Mouse (Mus musculus): ENCODE measurements at regions not wholly inside any gene's neighbourhood (a gene's known extent, or its start where the extent isn't known, plus 50 kb on each side); places are given as distances from the start of the nearest gene placed in this dataset.

GRCm38 (mm10) chr4:127854776-127855409, 115.9 kb downstream of the CK137956 start:
- Histone ChIP-seq H3K4me3 (ENCODE audit: control insufficient read depth, insufficient read depth, low read length) (no peak overlapping the region), H3K4me1 (replicated peaks; ENCODE audit: control insufficient read depth, insufficient read depth, low read length) (no peaks in the 10 kb centered on the region), H3K36me3 (ENCODE audit: control insufficient read depth, insufficient read depth, low read length) (no peaks in the 10 kb centered on the region), H3K27ac (ENCODE audit: control insufficient read depth, insufficient read depth, low read length) (no peak overlapping the region), H3K27me3 (ENCODE audit: control insufficient read depth, insufficient read depth, low read length) (no peaks in the 10 kb centered on the region)
- DNase-seq = no peak
- WGBS = 81% methylated on average over 3 of the region's 3 CpGs
- TF ChIP-seq POLR2A (IDR thresholded peaks at IDR 0.05; ENCODE audit: control insufficient read depth, extremely low read depth, insufficient read depth, low read length, poor library complexity) = no peak
- no peak for TF ChIP-seq CTCF (IDR thresholded peaks at IDR 0.05; ENCODE audit: borderline replicate concordance, control insufficient read depth, extremely low read depth, insufficient read depth, low read length, poor library complexity)

GRCm38 (mm10) chr4:127849306-127849705, 121.4 kb downstream of the CK137956 start:
- Histone ChIP-seq H3K27ac (ENCODE audit: control insufficient read depth, insufficient read depth, low read length) (no peak overlapping the region), H3K4me3 (ENCODE audit: control insufficient read depth, insufficient read depth, low read length) (no peak overlapping the region), H3K4me1 (replicated peaks; ENCODE audit: control insufficient read depth, insufficient read depth, low read length) (no peaks in the 10 kb centered on the region), H3K36me3 (ENCODE audit: control insufficient read depth, insufficient read depth, low read length) (no peaks in the 10 kb centered on the region), H3K27me3 (ENCODE audit: control insufficient read depth, insufficient read depth, low read length) (no peaks in the 10 kb centered on the region)
- TF ChIP-seq POLR2A (IDR thresholded peaks at IDR 0.05; ENCODE audit: control insufficient read depth, extremely low read depth, insufficient read depth, low read length, poor library complexity) = no peak
- no peak for TF ChIP-seq CTCF (IDR thresholded peaks at IDR 0.05; ENCODE audit: borderline replicate concordance, control insufficient read depth, extremely low read depth, insufficient read depth, low read length, poor library complexity)
- no peak for DNase-seq
- WGBS = 91% methylated on average over 5 of the region's 5 CpGs

GRCm38 (mm10) chr4:127846321-127846720, 124.4 kb downstream of the CK137956 start:
- H3K4me1 ChIP-seq (replicated peaks; ENCODE audit: control insufficient read depth, insufficient read depth, low read length) = no peaks in the 10 kb centered on the region
- H3K36me3 ChIP-seq (ENCODE audit: control insufficient read depth, insufficient read depth, low read length) = no peaks in the 10 kb centered on the region
- 63% methylated on average over 3 of the region's 3 CpGs for WGBS
- no peaks in the 10 kb centered on the region for H3K27me3 ChIP-seq (ENCODE audit: control insufficient read depth, insufficient read depth, low read length)
- TF ChIP-seq CTCF (IDR thresholded peaks at IDR 0.05; ENCODE audit: borderline replicate concordance, control insufficient read depth, extremely low read depth, insufficient read depth, low read length, poor library complexity) (no peak), POLR2A (IDR thresholded peaks at IDR 0.05; ENCODE audit: control insufficient read depth, extremely low read depth, insufficient read depth, low read length, poor library complexity) (no peak)
- H3K4me3 ChIP-seq (ENCODE audit: control insufficient read depth, insufficient read depth, low read length) = no peak overlapping the region
- no peak overlapping the region for H3K27ac ChIP-seq (ENCODE audit: control insufficient read depth, insufficient read depth, low read length)
- no peak for DNase-seq

- Histone ChIP-seq H3K4me1 (replicated peaks; ENCODE audit: control insufficient read depth, insufficient read depth, low read length) (no peaks in the 10 kb centered on the region), H3K27me3 (ENCODE audit: control insufficient read depth, insufficient read depth, low read length) (no peaks in the 10 kb centered on the region), H3K36me3 (ENCODE audit: control insufficient read depth, insufficient read depth, low read length) (no peaks in the 10 kb centered on the region), H3K27ac (ENCODE audit: control insufficient read depth, insufficient read depth, low read length) (no peak overlapping the region), H3K4me3 (ENCODE audit: control insufficient read depth, insufficient read depth, low read length) (no peak overlapping the region)
- TF ChIP-seq POLR2A (IDR thresholded peaks at IDR 0.05; ENCODE audit: control insufficient read depth, extremely low read depth, insufficient read depth, low read length, poor library complexity) (no peak), CTCF (IDR thresholded peaks at IDR 0.05; ENCODE audit: borderline replicate concordance, control insufficient read depth, extremely low read depth, insufficient read depth, low read length, poor library complexity) (no peak)
- no peak for DNase-seq
- WGBS = 78% methylated on average over 7 of the region's 7 CpGs
Measured at GRCm38 (mm10) chr4:127843421-127843820, 127.3 kb downstream of the CK137956 start.

GRCm38 (mm10) chr4:127833668-127834067, 137.1 kb downstream of the CK137956 start:
- TF ChIP-seq POLR2A (IDR thresholded peaks at IDR 0.05; ENCODE audit: control insufficient read depth, extremely low read depth, insufficient read depth, low read length, poor library complexity) (no peak), CTCF (IDR thresholded peaks at IDR 0.05; ENCODE audit: borderline replicate concordance, control insufficient read depth, extremely low read depth, insufficient read depth, low read length, poor library complexity) (no peak)
- WGBS = 82% methylated on average over 6 of the region's 6 CpGs
- Histone ChIP-seq H3K27me3 (ENCODE audit: control insufficient read depth, insufficient read depth, low read length) (no peaks in the 10 kb centered on the region), H3K4me3 (ENCODE audit: control insufficient read depth, insufficient read depth, low read length) (no peak overlapping the region), H3K4me1 (replicated peaks; ENCODE audit: control insufficient read depth, insufficient read depth, low read length) (no peaks in the 10 kb centered on the region), H3K36me3 (ENCODE audit: control insufficient read depth, insufficient read depth, low read length) (no peaks in the 10 kb centered on the region), H3K27ac (ENCODE audit: control insufficient read depth, insufficient read depth, low read length) (no peak overlapping the region)
- DNase-seq = no peak

- no peak for DNase-seq
- no peak overlapping the region for H3K27ac ChIP-seq (ENCODE audit: control insufficient read depth, insufficient read depth, low read length)
- no peak overlapping the region for H3K4me3 ChIP-seq (ENCODE audit: control insufficient read depth, insufficient read depth, low read length)
- no peaks in the 10 kb centered on the region for H3K27me3 ChIP-seq (ENCODE audit: control insufficient read depth, insufficient read depth, low read length)
- H3K4me1 ChIP-seq (replicated peaks; ENCODE audit: control insufficient read depth, insufficient read depth, low read length) = no peaks in the 10 kb centered on the region
- 93% methylated on average over 8 of the region's 8 CpGs for WGBS
- no peak for TF ChIP-seq CTCF (IDR thresholded peaks at IDR 0.05; ENCODE audit: borderline replicate concordance, control insufficient read depth, extremely low read depth, insufficient read depth, low read length, poor library complexity)
- no peak for TF ChIP-seq POLR2A (IDR thresholded peaks at IDR 0.05; ENCODE audit: control insufficient read depth, extremely low read depth, insufficient read depth, low read length, poor library complexity)
- no peaks in the 10 kb centered on the region for H3K36me3 ChIP-seq (ENCODE audit: control insufficient read depth, insufficient read depth, low read length)
Measured at GRCm38 (mm10) chr4:127826988-127827387, 143.8 kb downstream of the CK137956 start.

- no peak for TF ChIP-seq POLR2A (IDR thresholded peaks at IDR 0.05; ENCODE audit: control insufficient read depth, extremely low read depth, insufficient read depth, low read length, poor library complexity)
- TF ChIP-seq CTCF (IDR thresholded peaks at IDR 0.05; ENCODE audit: borderline replicate concordance, control insufficient read depth, extremely low read depth, insufficient read depth, low read length, poor library complexity) = no peak
- no peak for DNase-seq
- Histone ChIP-seq H3K27ac (ENCODE audit: control insufficient read depth, insufficient read depth, low read length) (no peak overlapping the region), H3K4me3 (ENCODE audit: control insufficient read depth, insufficient read depth, low read length) (no peak overlapping the region), H3K36me3 (ENCODE audit: control insufficient read depth, insufficient read depth, low read length) (no peaks in the 10 kb centered on the region), H3K27me3 (ENCODE audit: control insufficient read depth, insufficient read depth, low read length) (no peaks in the 10 kb centered on the region), H3K4me1 (replicated peaks; ENCODE audit: control insufficient read depth, insufficient read depth, low read length) (no peaks in the 10 kb centered on the region)
- 83% methylated on average over 8 of the region's 8 CpGs for WGBS
Measured at GRCm38 (mm10) chr4:127819501-127819900, 151.2 kb downstream of the CK137956 start.

Measured in thymus, adult 2 months (tissue).